Mouse (Mus musculus): ENCODE results near the gene Dip2b.
"Not testable (repeated sequence)": the region's sequence is repeated elsewhere in the genome, so short reads cannot be mapped to it uniquely, and the experiment has no call there.

Gene Dip2b

GRCm38 (mm10) chr15:100260351-100260750, 221.9 kb downstream of the Dip2b start:
- DNase-seq (ENCODE audit: low spot score in 2 of 2), result not testable (repeated sequence)

- DNase-seq (ENCODE audit: low spot score in 2 of 2), result no peak
Observed at GRCm38 (mm10) chr15:100263246-100263905, 224.9 kb downstream of the Dip2b start.

GRCm38 (mm10) chr15:100265586-100266325, 227.3 kb downstream of the Dip2b start:
- no peak for DNase-seq (ENCODE audit: low spot score in 2 of 2)

- no peak for DNase-seq (ENCODE audit: low spot score in 2 of 2)
Observed at GRCm38 (mm10) chr15:100268916-100269315, 230.5 kb downstream of the Dip2b start.

Measured in urinary bladder, adult 18-20 months (tissue).